Mouse (Mus musculus): ENCODE data around the gene Amy2a5. TPM values are rescaled to one million over a fixed set of nuclear protein-coding genes. Genes with fewer than 3 reads are reported as not detected.
"Not testable (repeated sequence)": the region's sequence is repeated elsewhere in the genome, so short reads cannot be mapped to it uniquely, and the experiment has no call there.

Amy2a5 gene
- not detected in 2 replicates for total RNA-seq (2015)
- not detected in 2 replicates for total RNA-seq (2017)

- not testable (repeated sequence) for ATAC-seq (replicated peaks; ENCODE audit: poor library complexity)
Observed at GRCm38 (mm10) chr3:113258737-113259136, at the start of gene Amy2a5. Gene Amy2a5 (minus strand): TSS chr3:113258837.

DNA sequence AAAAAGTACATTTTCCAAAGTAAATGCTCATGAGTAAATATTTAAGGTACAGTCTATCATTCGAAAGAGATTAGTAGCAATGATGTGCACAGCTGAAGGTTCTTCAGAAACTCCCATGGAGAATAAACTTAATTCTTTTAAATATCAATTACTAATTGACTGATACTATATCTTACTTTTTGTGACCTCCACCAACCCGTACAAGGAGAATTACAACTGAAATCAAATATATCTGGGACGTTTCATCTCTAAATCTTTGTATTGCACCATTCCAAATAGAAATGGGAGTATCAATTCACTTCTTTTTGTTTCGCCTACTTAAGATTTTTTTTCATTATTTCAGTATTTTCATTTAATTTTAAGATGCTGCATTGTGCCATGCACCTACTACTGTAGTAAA, 32.7 kb upstream of the Amy2a5 start, which contains the start of gene Amy2a4:
Gene Amy2a4, minus strand, starts transcription at position 101 of the 400 bp plus-strand sequence.
- ATAC-seq (replicated peaks; ENCODE audit: poor library complexity), result not testable (repeated sequence)

GRCm38 (mm10) chr3:113280285-113280684, 21.6 kb upstream of the Amy2a5 start:
- ATAC-seq (replicated peaks; ENCODE audit: poor library complexity), result not testable (repeated sequence)

- not testable (repeated sequence) for ATAC-seq (replicated peaks; ENCODE audit: poor library complexity)
Observed at GRCm38 (mm10) chr3:113279586-113279985, 20.9 kb upstream of the Amy2a5 start.

- ATAC-seq (replicated peaks; ENCODE audit: poor library complexity), result no peak
Observed at GRCm38 (mm10) chr3:113227115-113227514, 31.5 kb downstream of the Amy2a5 start.

Other genes starting within 250 kb of the Amy2a5 start
- not detected in 2 replicates for gene Amy2a4, start 32.6 kb upstream of the Amy2a5 start, total RNA-seq (2015)
- gene Amy2a4, start 32.6 kb upstream of the Amy2a5 start, total RNA-seq (2017), result not detected in 2 replicates
- gene Amy2a3, start 65.2 kb upstream of the Amy2a5 start, total RNA-seq (2015), result not detected in 2 replicates
- not detected in 2 replicates for gene Amy2a3, start 65.2 kb upstream of the Amy2a5 start, total RNA-seq (2017)
- gene Amy2a2, start 97.8 kb upstream of the Amy2a5 start, total RNA-seq (2015), result not detected in 2 replicates
- gene Amy2a2, start 97.8 kb upstream of the Amy2a5 start, total RNA-seq (2017), result not detected in 2 replicates

All from megakaryocyte progenitor cell, adult 5-6 weeks (primary cell).